Mouse (Mus musculus) skeletal muscle tissue, adult 2 months (tissue): ENCODE measurements at regions not wholly inside any gene's neighbourhood (a gene's known extent, or its start where the extent isn't known, plus 50 kb on each side); places are given as distances from the start of the nearest gene placed in this dataset.
"Not testable (repeated sequence)": the region's sequence is repeated elsewhere in the genome, so short reads cannot be mapped to it uniquely, and the experiment has no call there.

Experiments used
- DNase-seq: peaks from one replicate; pipeline ENCODE4 v3.0.0-alpha.2; 2012; ENCODE audit warnings: low read depth, low spot score

DNA sequence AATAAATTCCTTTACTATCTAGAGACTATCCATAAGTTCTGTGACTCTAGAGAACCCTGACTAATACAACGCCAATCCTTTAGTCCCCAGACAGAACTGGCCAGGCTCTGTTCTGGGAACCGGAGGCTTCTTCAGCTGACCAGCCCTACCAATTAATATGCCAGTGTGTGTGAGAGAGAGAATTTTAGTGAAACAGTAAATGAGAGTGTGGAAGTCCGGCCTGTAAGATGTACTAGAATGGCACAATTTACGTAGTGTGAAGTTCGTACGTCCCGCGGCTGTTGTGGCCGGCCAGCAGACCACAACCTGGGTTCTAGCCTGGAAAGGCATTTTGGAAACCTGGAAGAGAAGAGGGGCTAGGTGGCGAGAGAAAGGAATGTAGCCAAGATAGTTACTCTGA is 83.7 kb upstream of the Lemd2 start:
- DNase-seq, result not testable (repeated sequence)

DNA sequence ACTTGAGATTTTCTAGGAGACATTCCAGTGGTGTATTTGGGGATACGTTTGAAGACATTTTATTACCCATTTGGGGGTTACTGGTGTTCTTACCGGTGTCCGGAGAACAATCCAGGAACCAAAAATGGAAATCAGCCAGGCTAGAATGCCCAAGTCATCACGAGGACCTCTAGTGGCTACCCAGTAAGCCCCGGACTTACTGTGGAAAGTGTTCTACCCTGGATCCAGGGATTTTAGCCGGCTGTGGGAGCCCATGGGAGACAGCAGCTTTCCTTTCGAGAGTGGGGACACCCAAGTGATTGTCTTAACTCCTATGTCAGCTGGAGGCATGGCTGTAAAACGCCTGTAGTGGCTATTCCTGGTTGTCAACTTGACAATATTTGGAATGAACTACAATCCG is 77.0 kb upstream of the Lemd2 start:
- no peak for DNase-seq

DNA sequence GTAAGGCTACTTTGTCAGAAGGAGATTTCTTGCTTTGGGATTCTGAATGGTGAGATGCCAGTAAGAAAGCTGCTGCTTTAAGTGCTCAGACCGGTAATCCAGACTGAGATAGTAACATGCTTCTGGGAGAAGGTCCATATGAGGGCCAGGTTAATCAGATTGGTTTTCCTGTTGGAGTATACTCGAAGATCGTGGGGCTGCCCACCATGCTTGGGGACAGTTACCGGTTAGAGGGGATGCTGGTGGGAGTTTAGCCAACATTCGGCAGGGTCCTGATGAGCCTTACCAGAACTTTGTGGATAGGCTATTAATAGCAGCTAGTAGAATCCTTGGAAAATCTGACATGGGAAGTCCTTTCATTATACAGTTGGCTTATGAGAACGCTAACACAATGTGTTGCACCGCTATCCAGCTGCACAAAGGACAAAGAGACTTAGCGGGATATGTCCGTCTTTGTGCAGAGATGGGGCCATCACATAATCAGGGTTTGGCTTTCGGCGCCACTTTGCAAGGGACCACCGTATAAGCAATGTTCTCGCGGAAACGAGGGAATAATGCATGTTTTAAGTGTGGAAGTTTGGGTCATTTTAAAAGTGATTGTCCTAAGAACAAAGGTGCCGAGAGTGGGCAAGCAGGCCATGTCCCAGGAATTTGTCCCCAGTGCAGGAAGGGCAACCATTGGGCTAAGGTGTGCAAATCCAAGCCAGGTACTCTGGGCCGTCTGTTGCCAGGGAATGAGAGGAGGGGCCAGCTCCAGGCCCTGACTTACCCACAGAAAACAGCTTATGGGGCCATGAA is 75.4 kb upstream of the Lemd2 start:
- DNase-seq, result not testable (repeated sequence)

DNA sequence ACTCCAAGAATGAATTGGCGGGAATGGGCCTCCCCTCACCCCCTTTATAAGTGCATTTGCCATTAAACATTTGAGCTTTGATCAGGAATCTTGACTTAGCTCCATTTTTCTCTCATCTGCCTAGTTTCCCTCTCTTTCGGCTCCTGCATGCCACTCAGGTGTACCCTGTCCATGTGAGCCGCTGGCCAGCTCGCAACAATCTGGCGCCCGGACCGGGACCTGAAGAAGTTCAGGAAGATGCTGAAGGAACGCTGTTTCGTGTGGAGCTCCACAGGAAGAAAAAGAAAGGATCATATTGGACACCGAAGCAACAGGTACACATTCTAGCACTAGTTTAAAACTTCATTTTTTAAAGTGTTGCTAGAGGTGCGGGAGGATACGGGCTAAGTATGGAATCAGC is 73.5 kb upstream of the Lemd2 start:
- DNase-seq, result not testable (repeated sequence)

DNA sequence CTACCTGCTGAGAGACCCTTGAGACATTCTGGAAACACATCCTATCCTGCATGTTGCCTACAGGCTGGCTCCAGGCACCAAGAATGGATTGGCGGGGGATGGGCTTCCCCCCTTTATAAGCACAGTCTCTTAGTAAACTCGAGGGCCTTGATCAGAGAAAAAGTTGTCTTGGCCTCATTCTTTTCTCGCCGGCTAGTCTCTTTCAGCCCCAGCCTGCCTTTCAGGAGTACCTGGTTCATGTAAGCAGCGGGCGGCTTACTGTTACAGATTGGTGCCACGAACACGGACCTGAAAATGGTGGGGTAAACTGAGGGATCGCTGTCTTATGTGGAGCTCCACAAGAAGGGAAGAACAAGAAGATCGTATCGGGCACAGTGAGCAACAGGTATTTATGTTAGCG is 67.5 kb upstream of the Lemd2 start:
- not testable (repeated sequence) for DNase-seq

DNA sequence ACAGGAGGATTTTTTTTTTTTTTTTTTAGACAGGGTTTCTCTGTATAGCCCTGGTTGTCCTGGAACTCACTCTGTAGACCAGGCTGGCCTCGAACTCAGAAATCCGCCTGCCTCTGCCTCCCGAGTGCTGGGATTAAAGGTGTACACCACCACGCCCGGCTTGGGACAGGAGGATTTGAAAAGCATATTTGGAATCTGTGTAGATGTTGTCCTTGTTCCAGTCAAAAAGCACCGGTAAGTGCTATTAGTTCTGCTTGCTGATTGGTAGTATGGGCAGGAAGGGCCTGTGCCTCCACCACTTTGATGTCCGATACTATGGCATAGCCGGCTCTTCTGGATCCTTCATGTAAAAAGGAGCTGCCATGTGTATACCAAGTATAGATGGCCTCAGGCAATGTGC is 66.5 kb upstream of the Lemd2 start:
- not testable (repeated sequence) for DNase-seq

DNA sequence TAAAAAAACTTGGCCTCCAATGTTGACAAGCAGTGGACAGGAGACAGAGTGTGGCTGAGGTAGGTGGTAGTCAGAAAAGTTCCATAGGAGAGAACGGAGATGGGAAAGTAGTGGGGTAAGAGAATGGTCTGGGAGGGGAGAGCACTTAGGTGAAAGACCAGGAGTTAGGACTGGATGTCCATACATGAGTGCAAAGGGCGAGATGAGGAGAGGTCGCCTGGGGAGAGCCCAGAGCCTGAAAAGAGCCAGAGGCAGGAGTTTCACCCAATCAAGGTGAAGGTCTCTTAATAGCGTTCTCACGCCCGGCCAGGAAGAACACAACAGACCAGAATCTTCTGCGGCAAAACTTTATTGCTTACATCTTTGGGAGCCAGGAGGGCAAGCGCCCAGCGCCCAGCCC is 60.3 kb upstream of the Lemd2 start:
- DNase-seq, result not testable (repeated sequence)

DNA sequence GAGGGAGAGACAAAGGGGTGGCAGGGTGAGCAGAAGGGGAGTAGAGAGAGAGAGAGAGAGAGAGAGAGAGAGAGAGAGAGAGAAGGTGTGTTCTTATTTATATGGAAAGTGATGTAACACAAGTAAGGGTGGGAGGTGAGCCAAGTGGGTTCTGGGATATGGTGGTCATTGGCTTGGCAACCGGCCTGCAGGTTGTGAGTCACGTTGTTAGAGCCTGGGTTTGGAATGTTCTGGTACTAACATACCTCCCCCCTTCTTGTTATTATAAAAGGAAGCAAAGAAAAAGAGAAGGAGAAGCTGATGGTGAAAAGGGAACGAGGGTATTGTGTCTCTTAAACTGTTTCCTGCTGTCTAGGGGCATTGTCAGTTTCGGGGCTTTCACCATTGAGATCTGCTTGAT is 58.3 kb upstream of the Lemd2 start:
- no peak for DNase-seq

DNA sequence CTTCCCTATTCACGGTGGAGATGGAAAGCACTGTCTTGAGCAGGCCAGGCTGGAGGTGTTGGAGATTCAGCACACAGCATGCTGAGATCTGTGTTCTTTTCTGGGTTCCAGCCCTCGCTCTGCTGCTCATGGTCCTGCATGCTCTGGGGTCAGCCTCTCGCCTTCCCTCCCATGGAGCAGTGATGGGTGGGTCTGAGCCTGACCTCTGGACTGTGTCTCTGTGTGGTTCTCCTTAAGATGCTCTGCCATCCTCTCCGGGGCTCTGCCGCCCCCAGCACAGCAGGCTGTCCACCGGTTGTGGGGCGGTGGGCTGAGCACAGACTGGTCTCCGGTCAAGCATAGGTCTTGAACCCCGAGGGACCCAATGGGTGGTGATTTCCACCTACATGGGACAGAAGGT is 57.7 kb upstream of the Lemd2 start:
- DNase-seq, result no peak

DNA sequence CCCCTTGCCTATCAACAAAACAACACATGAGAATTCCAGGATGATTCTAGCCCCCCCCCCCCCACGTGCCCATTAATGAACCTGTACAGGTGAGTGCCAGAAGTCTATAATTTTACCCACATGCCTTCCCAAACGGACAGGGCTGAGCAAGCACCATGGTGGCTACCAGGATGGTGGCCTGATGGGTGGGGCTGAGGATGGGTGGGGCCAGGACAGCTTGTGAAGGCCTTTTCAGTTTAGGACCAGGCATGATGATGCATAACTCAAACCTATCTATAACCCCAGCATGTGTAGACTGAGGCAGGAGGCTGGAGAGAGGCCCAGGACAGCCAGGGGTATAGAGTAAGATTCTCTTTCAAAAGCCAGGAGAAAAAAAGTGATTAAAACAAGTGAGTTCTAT is 57.0 kb upstream of the Lemd2 start:
- no peak for DNase-seq

DNA sequence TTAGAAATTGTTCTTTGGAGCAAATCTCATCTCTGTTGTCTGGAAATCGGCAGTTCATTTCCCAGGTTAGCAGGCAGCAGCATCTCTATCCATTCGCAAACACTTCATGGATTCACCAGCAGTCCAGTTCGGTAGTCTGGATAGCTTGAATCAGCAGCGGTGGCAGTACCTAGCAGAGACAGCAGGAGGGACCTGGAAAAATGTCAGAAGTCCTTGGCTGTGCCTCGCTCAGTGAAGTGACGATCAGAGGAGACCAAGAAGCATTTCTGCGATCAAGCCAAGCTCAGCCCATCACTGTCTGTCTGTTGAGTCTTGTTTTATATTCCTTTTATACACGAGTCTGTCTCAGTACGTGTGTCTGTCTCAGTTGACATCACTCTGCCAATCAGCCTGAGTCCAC is 55.8 kb upstream of the Lemd2 start:
- DNase-seq, result no peak

DNA sequence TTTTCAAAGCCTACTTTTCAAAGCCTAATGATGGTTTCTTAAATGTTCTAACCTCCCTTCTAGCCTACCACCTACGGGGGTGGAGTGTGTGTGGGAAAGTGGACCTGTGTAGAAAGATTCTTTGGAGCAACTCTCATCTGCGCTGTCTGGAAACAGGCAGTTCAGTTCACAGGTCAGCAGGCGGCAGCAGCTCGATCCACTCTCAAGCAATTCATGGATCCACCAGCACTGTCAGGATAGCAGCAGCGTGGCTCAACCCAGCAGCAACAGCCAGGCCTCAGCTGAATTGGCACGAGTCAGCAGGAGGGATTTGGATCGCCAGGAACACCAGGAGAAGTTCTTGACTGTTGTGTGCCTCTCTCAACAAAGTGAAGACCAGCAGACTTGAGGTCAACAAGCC is 53.1 kb upstream of the Lemd2 start:
- no peak for DNase-seq

DNA sequence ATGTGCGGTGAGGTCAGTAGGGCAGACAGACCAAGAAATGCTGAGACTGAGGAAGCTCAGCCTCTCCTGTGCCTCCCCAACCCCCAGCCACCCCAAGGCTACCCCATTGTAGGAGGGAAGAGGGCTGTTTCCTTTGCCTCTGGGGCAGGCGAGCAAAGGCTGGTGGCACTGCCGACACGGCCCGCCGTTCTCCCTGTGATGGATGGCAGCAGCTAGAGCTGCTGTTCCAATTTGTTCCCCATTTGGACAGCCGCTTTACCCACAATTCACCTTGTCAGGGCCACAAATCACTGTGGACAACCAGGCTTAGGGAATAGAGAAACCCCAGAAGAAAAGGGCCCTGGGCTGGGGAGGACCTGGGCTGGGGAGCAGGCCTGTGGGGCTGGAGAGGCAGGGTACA is 51.5 kb upstream of the Lemd2 start:
- DNase-seq, result no peak
